Mouse (Mus musculus): ENCODE results near the gene Mex3d. TPM values are rescaled to one million over a fixed set of nuclear protein-coding genes. Genes with fewer than 3 reads are reported as not detected.

The Mex3d gene
- total and polyA plus RNA-seq, 3 experiments, result 15.6 to 18.8 TPM; not detected in 1

GRCm38 (mm10) chr10:80382641-80383365 is 4.7 kb downstream of the Mex3d start:
- no peaks in the 10 kb centered on the region for H3K27me3 ChIP-seq (ENCODE audit: control insufficient read depth in 1 of 2, insufficient read depth in 2 of 2, low read length in 2 of 2)
- no peak overlapping the region for H3K27ac ChIP-seq (ENCODE audit: control insufficient read depth, low read depth, low read length)
- no peak overlapping the region for H3K9ac ChIP-seq (ENCODE audit: control insufficient read depth, low read depth, low read length, poor library complexity, severe bottlenecking)
- peaks cover 17% of the 10 kb centered on the region for H3K79me2 ChIP-seq (ENCODE audit: control insufficient read depth, insufficient read depth, low read length, poor library complexity)
- H3K4me3 ChIP-seq (ENCODE audit: control insufficient read depth in 1 of 2, insufficient read depth in 1 of 2, low read depth in 2 of 2, low read length in 2 of 2), result no peak overlapping the region
- no peak for DNase-seq (ENCODE audit: low read depth, low spot score)
- H3K36me3 ChIP-seq (ENCODE audit: control insufficient read depth in 1 of 2, insufficient read depth in 2 of 2, low read length in 2 of 2), result peaks cover 0 to 15% of the 10 kb centered on the region in 2 experiments; a peak in 2 of 4 replicates
- no peak for TF ChIP-seq MEF2A (IDR thresholded peaks at IDR 0.05; ENCODE audit: extremely low read depth, insufficient replicate concordance, low read depth, low read length, poor library complexity, severe bottlenecking)
- peaks cover 1 to 26% of the 10 kb centered on the region in 2 experiments; a peak in 3 of 4 replicates for H3K4me1 ChIP-seq (ENCODE audit: control insufficient read depth in 1 of 2, insufficient read depth in 2 of 2, low read length in 2 of 2)
- no peaks in the 10 kb centered on the region for H3K9me3 ChIP-seq (replicated peaks; ENCODE audit: insufficient read depth, low read length)

- Histone ChIP-seq H3K9ac (ENCODE audit: control insufficient read depth, low read depth, low read length, poor library complexity, severe bottlenecking) (no peak overlapping the region), H3K27ac (ENCODE audit: control insufficient read depth, low read depth, low read length) (no peak overlapping the region), H3K9me3 (replicated peaks; ENCODE audit: insufficient read depth, low read length) (no peaks in the 10 kb centered on the region), H3K36me3 (ENCODE audit: control insufficient read depth in 1 of 2, insufficient read depth in 2 of 2, low read length in 2 of 2) (no peaks in the 10 kb centered on the region), H3K4me1 (ENCODE audit: control insufficient read depth in 1 of 2, insufficient read depth in 2 of 2, low read length in 2 of 2) (no peaks in the 10 kb centered on the region), H3K4me3 (ENCODE audit: control insufficient read depth in 1 of 2, insufficient read depth in 1 of 2, low read depth in 2 of 2, low read length in 2 of 2) (no peak overlapping the region), H3K79me2 (ENCODE audit: control insufficient read depth, insufficient read depth, low read length, poor library complexity) (no peaks in the 10 kb centered on the region), H3K27me3 (ENCODE audit: control insufficient read depth in 1 of 2, insufficient read depth in 2 of 2, low read length in 2 of 2) (no peaks in the 10 kb centered on the region)
- TF ChIP-seq CTCF (IDR thresholded peaks at IDR 0.05 in 2 of 3, conservative IDR thresholded peaks at IDR 0.05 in 1 of 3; ENCODE audit: control insufficient read depth in 1 of 3, insufficient read depth in 1 of 3, low read depth in 2 of 3, low read length in 3 of 3, poor library complexity in 1 of 3, severe bottlenecking in 1 of 3) (peak; percentile 64 to 85 (median 70)), SMC3 (IDR thresholded peaks at IDR 0.05; ENCODE audit: low read depth, low read length) (peak; percentile 23; the same call in 1 of the 2 replicates), MXI1 (IDR thresholded peaks at IDR 0.05; ENCODE audit: low read depth, low read length) (no peak)
- DNase-seq (ENCODE audit: low read depth, low spot score), result peak; percentile 43
These were observed 9.7 kb downstream of the Mex3d start for GRCm38 (mm10) chr10:80377716-80378115.

- Histone ChIP-seq H3K9ac (ENCODE audit: control insufficient read depth, low read depth, low read length, poor library complexity, severe bottlenecking) (no peak overlapping the region), H3K27ac (ENCODE audit: control insufficient read depth, low read depth, low read length) (no peak overlapping the region), H3K4me1 (ENCODE audit: control insufficient read depth in 1 of 2, insufficient read depth in 2 of 2, low read length in 2 of 2) (peaks cover 0 to 7% of the 10 kb centered on the region in 2 experiments; a peak in 1 of 4 replicates), H3K36me3 (ENCODE audit: control insufficient read depth in 1 of 2, insufficient read depth in 2 of 2, low read length in 2 of 2) (no peaks in the 10 kb centered on the region), H3K4me3 (ENCODE audit: control insufficient read depth in 1 of 2, insufficient read depth in 1 of 2, low read depth in 2 of 2, low read length in 2 of 2) (no peak overlapping the region), H3K79me2 (ENCODE audit: control insufficient read depth, insufficient read depth, low read length, poor library complexity) (no peaks in the 10 kb centered on the region), H3K9me3 (replicated peaks; ENCODE audit: insufficient read depth, low read length) (no peaks in the 10 kb centered on the region), H3K27me3 (ENCODE audit: control insufficient read depth in 1 of 2, insufficient read depth in 2 of 2, low read length in 2 of 2) (no peaks in the 10 kb centered on the region)
- DNase-seq (ENCODE audit: low read depth, low spot score), result peak; percentile 93
- TF ChIP-seq MAX (IDR thresholded peaks at IDR 0.05; ENCODE audit: low read length), result peak; percentile 44; the same call in 1 of the 2 replicates
- TF ChIP-seq CTCF (IDR thresholded peaks at IDR 0.05 in 2 of 3, conservative IDR thresholded peaks at IDR 0.05 in 1 of 3; ENCODE audit: control insufficient read depth in 1 of 3, insufficient read depth in 1 of 3, low read depth in 2 of 3, low read length in 3 of 3, poor library complexity in 1 of 3, severe bottlenecking in 1 of 3), result peak; percentile 77 to 100 (median 90)
- TF ChIP-seq NRF1 (IDR thresholded peaks at IDR 0.05; ENCODE audit: insufficient read depth, low read depth, low read length, poor library complexity, severe bottlenecking), result 0 out of 2 replicates have a peak, but pooled peaks have one; percentile 28
- TF ChIP-seq MXI1 (IDR thresholded peaks at IDR 0.05; ENCODE audit: low read depth, low read length), result peak; percentile 68
- TF ChIP-seq SMC3 (IDR thresholded peaks at IDR 0.05; ENCODE audit: low read depth, low read length), result peak; percentile 88
- peak; percentile 70 for TF ChIP-seq MYC (IDR thresholded peaks at IDR 0.05; ENCODE audit: low read depth, low read length)
- TF ChIP-seq MAFK (IDR thresholded peaks at IDR 0.05; ENCODE audit: borderline replicate concordance, low read depth, low read length), result no peak
- TF ChIP-seq POLR2AphosphoS5 (IDR thresholded peaks at IDR 0.05; ENCODE audit: borderline replicate concordance, low read depth, low read length), result no peak
- TF ChIP-seq BHLHE40 (IDR thresholded peaks at IDR 0.05; ENCODE audit: borderline replicate concordance, low read depth, low read length), result peak; percentile 56; the same call in 1 of the 2 replicates
- 0 out of 2 replicates have a peak, but pooled peaks have one; percentile 14 for TF ChIP-seq ETS1 (IDR thresholded peaks at IDR 0.05; ENCODE audit: low read depth, low read length)
- TF ChIP-seq RAD21 (IDR thresholded peaks at IDR 0.05; ENCODE audit: low read depth, low read length), result peak; percentile 96
- no peak for TF ChIP-seq TBP (IDR thresholded peaks at IDR 0.05; ENCODE audit: low read depth, low read length)
- no peak for TF ChIP-seq CHD2 (IDR thresholded peaks at IDR 0.05; ENCODE audit: low read length)
- 0 out of 4 replicates have a peak, but pooled peaks of 1 of the 2 experiments have one; percentile 13 for TF ChIP-seq EP300 (IDR thresholded peaks at IDR 0.05; ENCODE audit: low read depth in 1 of 2, low read length in 2 of 2)
- peak; percentile 75; the same call in 1 of the 2 replicates for TF ChIP-seq ZKSCAN1 (IDR thresholded peaks at IDR 0.05; ENCODE audit: low read depth, low read length)
- TF ChIP-seq GABPA (IDR thresholded peaks at IDR 0.05; ENCODE audit: low read depth, low read length), result 0 out of 2 replicates have a peak, but pooled peaks have one; percentile 29
- TF ChIP-seq JUND (IDR thresholded peaks at IDR 0.05; ENCODE audit: low read depth, low read length), result 0 out of 2 replicates have a peak, but pooled peaks have one; percentile 66
- peak; percentile 83 for TF ChIP-seq ZC3H11A (IDR thresholded peaks at IDR 0.05; ENCODE audit: low read depth, low read length)
- TF ChIP-seq GATA1 (IDR thresholded peaks at IDR 0.05; ENCODE audit: low read depth, low read length), result no peak
- TF ChIP-seq HCFC1 (IDR thresholded peaks at IDR 0.05; ENCODE audit: low read depth, low read length), result 0 out of 2 replicates have a peak, but pooled peaks have one; percentile 44
- TF ChIP-seq CHD1 (IDR thresholded peaks at IDR 0.05; ENCODE audit: low read depth, low read length), result peak; percentile 79; the same call in 1 of the 2 replicates
These were observed 11.3 kb downstream of the Mex3d start for GRCm38 (mm10) chr10:80376160-80376559.
